Mouse (Mus musculus): ENCODE results near the gene Rabgef1. TPM values are rescaled to one million over a fixed set of nuclear protein-coding genes. Genes with fewer than 3 reads are reported as not detected.
A peak's percentile ranks its signal among the peaks of the same experiment; 100 is the strongest.

The Rabgef1 gene
- polyA plus RNA-seq, 1 experiment from 2014 or later = 25.7 TPM

DNA sequence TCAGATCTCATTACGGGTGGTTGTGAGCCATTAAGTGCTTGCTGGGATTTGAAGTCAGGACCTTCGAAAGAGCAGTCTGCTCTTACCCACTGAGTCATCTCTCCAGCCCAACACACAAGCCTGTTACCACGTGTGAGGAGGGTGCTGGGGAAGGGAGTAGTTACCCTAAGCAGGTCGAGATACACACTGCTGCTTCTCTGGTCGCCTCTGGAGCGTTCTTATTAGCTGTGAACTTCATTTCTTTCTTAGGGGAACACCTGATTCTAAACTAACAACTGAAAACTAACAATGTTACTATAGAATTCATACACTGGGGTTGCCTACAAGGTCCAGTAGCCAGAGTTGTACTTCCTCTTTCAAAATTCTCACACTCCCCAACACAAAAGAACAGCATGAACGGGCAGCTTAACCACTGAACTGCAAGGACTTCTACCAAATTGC lies 11.8 kb upstream of the Rabgef1 start:
- WGBS = 60% methylated on average over 7 of the region's 7 CpGs
- no peak for ATAC-seq (ENCODE audit: insufficient number of reproducible peaks, insufficient read depth, low FRiP score, low read depth)
- no peaks in the 10 kb centered on the region for H3K36me3 ChIP-seq (ENCODE audit: control insufficient read depth, insufficient read depth, low read length)

DNA sequence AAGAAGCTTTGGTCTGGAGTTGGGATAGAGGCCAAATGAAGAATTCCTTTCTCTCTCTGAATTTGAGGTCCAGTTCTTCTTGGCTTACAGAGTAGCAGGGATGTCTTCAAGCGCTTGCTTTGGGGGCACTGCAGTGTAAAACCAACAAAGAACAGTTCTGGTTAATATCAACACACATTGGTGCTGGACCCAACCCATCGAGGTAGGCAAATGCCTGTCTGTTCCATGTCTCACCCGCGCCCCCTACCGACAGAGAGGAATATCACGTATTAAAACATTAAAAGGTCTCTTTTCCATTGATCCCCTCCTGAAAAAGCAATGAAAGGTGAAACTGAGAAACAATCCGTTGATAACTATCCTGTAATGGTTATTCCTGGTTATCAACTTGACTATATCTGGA lies 7.9 kb upstream of the Rabgef1 start:
- Histone ChIP-seq H3K9me3 (ENCODE audit: control insufficient read depth, low read depth, low read length) (no peaks in the 10 kb centered on the region), H3K4me3 (ENCODE audit: low read depth, low read length) (no peak overlapping the region), H3K9ac (replicated peaks; ENCODE audit: low read depth, low read length) (no peak overlapping the region), H3K27me3 (ENCODE audit: control insufficient read depth, insufficient read depth, low read length) (no peaks in the 10 kb centered on the region), H3K4me1 (ENCODE audit: control insufficient read depth, insufficient read depth, low read length) (no peaks in the 10 kb centered on the region), H3K36me3 (ENCODE audit: control insufficient read depth, insufficient read depth, low read length) (no peaks in the 10 kb centered on the region), H3K4me2 (replicated peaks; ENCODE audit: low read depth, low read length) (no peak overlapping the region), H3K27ac (ENCODE audit: low read length) (no peak overlapping the region)
- no peak for ATAC-seq (ENCODE audit: insufficient number of reproducible peaks, insufficient read depth, low FRiP score, low read depth)
- 5% methylated on average over 7 of the region's 7 CpGs for WGBS

More for the DNA sequence above, 11.8 kb upstream of the Rabgef1 start:
- Histone ChIP-seq H3K9me3 (ENCODE audit: control insufficient read depth, low read depth, low read length) (no peaks in the 10 kb centered on the region), H3K27me3 (ENCODE audit: control insufficient read depth, insufficient read depth, low read length) (no peaks in the 10 kb centered on the region), H3K4me3 (ENCODE audit: low read depth, low read length) (no peak overlapping the region), H3K27ac (ENCODE audit: low read length) (no peak overlapping the region), H3K4me1 (ENCODE audit: control insufficient read depth, insufficient read depth, low read length) (no peaks in the 10 kb centered on the region), H3K9ac (replicated peaks; ENCODE audit: low read depth, low read length) (no peak overlapping the region), H3K4me2 (replicated peaks; ENCODE audit: low read depth, low read length) (no peak overlapping the region)

DNA sequence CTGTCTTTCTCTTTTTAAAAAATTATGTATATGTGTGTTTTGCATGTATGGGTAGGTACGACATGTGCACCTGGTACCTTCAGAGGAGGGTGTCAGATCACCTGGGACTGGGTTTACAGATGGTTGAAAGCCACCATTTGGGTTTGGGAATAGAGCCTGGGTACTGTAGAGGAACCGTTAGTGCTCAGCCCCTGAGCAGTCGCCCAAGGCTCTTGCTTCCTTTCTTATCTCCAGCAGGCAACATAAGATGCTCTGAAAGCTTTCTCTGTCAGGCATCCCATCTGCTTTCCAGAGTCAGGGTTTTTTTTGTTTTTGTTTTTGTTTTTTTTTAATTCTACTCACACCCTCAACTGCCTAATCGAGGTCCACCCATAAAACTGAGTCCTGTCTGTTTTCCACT lies 6.4 kb upstream of the Rabgef1 start:
- H3K9ac ChIP-seq (replicated peaks; ENCODE audit: low read depth, low read length) = no peak overlapping the region
- H3K4me3 ChIP-seq (ENCODE audit: low read depth, low read length) = no peak overlapping the region
- H3K27ac ChIP-seq (ENCODE audit: low read length) = no peak overlapping the region
- no peak for ATAC-seq (ENCODE audit: insufficient number of reproducible peaks, insufficient read depth, low FRiP score, low read depth)
- no peaks in the 10 kb centered on the region for H3K27me3 ChIP-seq (ENCODE audit: control insufficient read depth, insufficient read depth, low read length)
- no peaks in the 10 kb centered on the region for H3K4me1 ChIP-seq (ENCODE audit: control insufficient read depth, insufficient read depth, low read length)
- H3K36me3 ChIP-seq (ENCODE audit: control insufficient read depth, insufficient read depth, low read length) = no peaks in the 10 kb centered on the region
- no peak overlapping the region for H3K4me2 ChIP-seq (replicated peaks; ENCODE audit: low read depth, low read length)
- 70% methylated on average over 4 of the region's 4 CpGs for WGBS
- H3K9me3 ChIP-seq (ENCODE audit: control insufficient read depth, low read depth, low read length) = no peaks in the 10 kb centered on the region

DNA sequence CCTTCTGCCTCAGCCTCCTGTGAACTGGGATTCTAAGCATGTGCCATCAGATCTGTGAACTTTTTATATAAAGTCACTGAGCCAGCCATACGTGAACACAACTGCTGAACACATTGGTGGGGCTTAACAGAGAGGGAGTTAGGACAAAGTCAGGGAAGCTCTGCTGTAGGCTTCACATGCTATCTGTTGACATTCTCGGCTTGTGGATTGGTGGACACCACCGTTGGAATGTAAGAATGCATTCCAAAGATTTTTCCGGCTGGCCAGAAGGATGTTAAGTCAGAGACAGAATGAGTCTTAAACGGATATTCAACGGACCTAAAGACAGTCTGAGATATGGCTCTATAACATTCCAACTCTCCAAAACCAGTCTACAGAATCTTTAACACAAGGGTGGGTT lies 2.5 kb upstream of the Rabgef1 start:
- ATAC-seq (ENCODE audit: insufficient number of reproducible peaks, insufficient read depth, low FRiP score, low read depth) = no peak
- WGBS = 40% methylated on average over 6 of the region's 6 CpGs
- no peaks in the 10 kb centered on the region for H3K27me3 ChIP-seq (ENCODE audit: control insufficient read depth, insufficient read depth, low read length)
- H3K9ac ChIP-seq (replicated peaks; ENCODE audit: low read depth, low read length) = no peak overlapping the region
- H3K36me3 ChIP-seq (ENCODE audit: control insufficient read depth, insufficient read depth, low read length) = no peaks in the 10 kb centered on the region
- H3K4me2 ChIP-seq (replicated peaks; ENCODE audit: low read depth, low read length) = no peak overlapping the region
- no peaks in the 10 kb centered on the region for H3K9me3 ChIP-seq (ENCODE audit: control insufficient read depth, low read depth, low read length)
- H3K4me1 ChIP-seq (ENCODE audit: control insufficient read depth, insufficient read depth, low read length) = peaks cover 12% of the 10 kb centered on the region; the same call in 1 of the 2 replicates
- no peak overlapping the region for H3K4me3 ChIP-seq (ENCODE audit: low read depth, low read length)
- H3K27ac ChIP-seq (ENCODE audit: low read length) = no peak overlapping the region

DNA sequence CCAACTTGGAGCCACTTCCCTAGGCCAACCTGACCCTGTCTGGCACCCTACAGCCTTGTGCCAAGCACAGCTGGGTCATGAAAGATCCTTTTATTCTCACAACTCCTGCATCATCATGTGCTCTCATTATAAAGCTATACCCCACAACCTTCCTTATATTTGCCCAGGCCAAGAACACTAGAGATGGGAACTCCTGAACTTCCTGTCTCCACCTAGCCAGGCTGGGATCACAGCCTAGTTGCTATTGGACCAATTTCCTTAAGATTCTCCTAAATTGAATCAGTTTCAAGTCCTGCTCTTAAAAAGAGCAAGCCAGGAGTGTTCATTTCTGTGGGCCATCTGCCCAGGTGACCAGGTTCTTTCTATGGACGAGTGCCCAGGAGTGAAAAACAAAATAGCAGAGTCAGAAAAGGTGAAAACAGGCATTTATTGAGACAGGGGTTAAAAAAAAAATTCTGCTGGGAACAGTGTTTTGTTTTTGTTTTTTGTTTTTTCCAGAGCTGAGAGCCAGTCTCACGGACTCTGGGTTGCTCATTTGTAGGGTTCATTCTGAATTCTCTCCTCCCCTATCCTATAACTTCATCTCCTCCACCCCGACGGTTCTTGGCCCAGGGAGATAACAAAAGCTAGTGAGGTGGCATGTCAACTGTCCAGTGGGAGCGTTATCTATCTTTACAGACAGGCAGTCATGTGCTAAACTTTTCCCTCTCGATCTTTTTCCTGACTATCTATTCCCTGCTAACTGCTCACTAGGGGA lies 754 bp upstream of the Rabgef1 start:
- Histone ChIP-seq H3K4me1 (ENCODE audit: control insufficient read depth, insufficient read depth, low read length) (peaks cover 12% of the 10 kb centered on the region; the same call in 1 of the 2 replicates), H3K4me3 (ENCODE audit: low read depth, low read length) (peak overlapping the region; percentile 96), H3K36me3 (ENCODE audit: control insufficient read depth, insufficient read depth, low read length) (no peaks in the 10 kb centered on the region), H3K9me3 (ENCODE audit: control insufficient read depth, low read depth, low read length) (no peaks in the 10 kb centered on the region), H3K27me3 (ENCODE audit: control insufficient read depth, insufficient read depth, low read length) (no peaks in the 10 kb centered on the region), H3K9ac (replicated peaks; ENCODE audit: low read depth, low read length) (peak overlapping the region; percentile 82), H3K4me2 (replicated peaks; ENCODE audit: low read depth, low read length) (peak overlapping the region; percentile 80), H3K27ac (ENCODE audit: low read length) (peak overlapping the region; percentile 79)
- WGBS = 14% methylated on average over 6 of the region's 6 CpGs
- peak; percentile 34; the same call in 1 of the 2 replicates for ATAC-seq (ENCODE audit: insufficient number of reproducible peaks, insufficient read depth, low FRiP score, low read depth)

DNA sequence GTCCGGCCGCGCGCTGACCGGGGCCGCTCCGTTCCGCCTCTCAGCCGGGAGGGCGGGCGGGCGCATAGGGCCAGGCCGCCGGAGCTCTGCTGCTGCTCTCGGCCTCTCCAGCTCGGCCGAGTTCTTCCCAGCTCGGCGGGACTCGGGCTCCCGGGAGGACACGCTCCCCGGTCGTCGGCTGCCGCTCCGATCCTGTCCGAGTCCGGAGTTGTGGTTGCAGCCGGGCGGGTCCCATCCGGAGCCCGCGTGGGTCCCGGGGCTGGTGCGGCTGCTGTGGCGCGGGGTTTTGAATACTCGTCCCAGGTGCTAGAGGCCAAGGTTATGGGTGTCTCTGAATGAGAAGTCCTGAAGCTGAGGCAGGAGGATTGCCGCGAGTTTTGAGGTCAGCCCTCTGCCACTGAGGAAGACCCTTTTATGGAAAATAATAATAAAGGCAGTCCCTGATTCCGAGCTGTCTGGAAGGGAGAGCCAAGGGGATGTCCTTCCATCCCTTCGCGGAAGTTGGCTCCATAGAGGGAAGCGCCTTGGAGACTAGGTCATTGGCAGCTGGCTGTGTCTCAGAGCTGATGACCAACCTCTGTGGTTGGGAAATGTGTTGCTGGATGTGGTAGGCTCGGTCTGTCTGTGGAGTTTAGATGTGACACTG lies 481 bp downstream of the Rabgef1 start:
- ATAC-seq (ENCODE audit: insufficient number of reproducible peaks, insufficient read depth, low FRiP score, low read depth) = peak; percentile 19
- Histone ChIP-seq H3K4me2 (replicated peaks; ENCODE audit: low read depth, low read length) (peak overlapping the region; percentile 63), H3K4me1 (ENCODE audit: control insufficient read depth, insufficient read depth, low read length) (peaks cover 12% of the 10 kb centered on the region; the same call in 1 of the 2 replicates), H3K27ac (ENCODE audit: low read length) (peak overlapping the region; percentile 79), H3K36me3 (ENCODE audit: control insufficient read depth, insufficient read depth, low read length) (no peaks in the 10 kb centered on the region), H3K27me3 (ENCODE audit: control insufficient read depth, insufficient read depth, low read length) (no peaks in the 10 kb centered on the region), H3K4me3 (ENCODE audit: low read depth, low read length) (peak overlapping the region; percentile 96), H3K9me3 (ENCODE audit: control insufficient read depth, low read depth, low read length) (no peaks in the 10 kb centered on the region), H3K9ac (replicated peaks; ENCODE audit: low read depth, low read length) (peak overlapping the region; percentile 82)
- WGBS = 1% methylated on average over 35 of the region's 46 CpGs

DNA sequence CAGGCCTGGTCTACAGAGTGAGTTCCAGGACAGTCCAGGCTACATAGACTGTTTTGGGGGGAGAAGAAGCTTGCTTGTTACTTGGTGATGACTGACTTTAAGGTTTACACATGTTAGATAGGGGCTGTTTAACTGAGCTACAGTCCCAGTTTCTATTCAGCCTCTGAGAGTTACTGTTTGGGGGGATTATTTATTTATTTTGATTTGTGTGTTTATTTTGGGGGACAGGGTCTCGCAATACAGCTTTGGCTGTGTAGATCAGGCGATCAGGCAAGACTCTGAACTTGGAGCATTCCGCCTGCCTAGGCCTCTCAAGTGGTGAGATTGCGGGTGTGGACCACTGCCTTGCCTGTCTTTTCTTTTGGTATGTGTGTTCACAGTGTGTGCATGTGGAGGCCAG lies 1.4 kb downstream of the Rabgef1 start:
- Histone ChIP-seq H3K9me3 (ENCODE audit: control insufficient read depth, low read depth, low read length) (no peaks in the 10 kb centered on the region), H3K27me3 (ENCODE audit: control insufficient read depth, insufficient read depth, low read length) (no peaks in the 10 kb centered on the region), H3K4me3 (ENCODE audit: low read depth, low read length) (peak overlapping the region; percentile 96; the same call in 1 of the 2 replicates), H3K9ac (replicated peaks; ENCODE audit: low read depth, low read length) (no peak overlapping the region), H3K27ac (ENCODE audit: low read length) (no peak overlapping the region), H3K4me2 (replicated peaks; ENCODE audit: low read depth, low read length) (peak overlapping the region; percentile 63), H3K4me1 (ENCODE audit: control insufficient read depth, insufficient read depth, low read length) (peaks cover 16% of the 10 kb centered on the region; the same call in 1 of the 2 replicates), H3K36me3 (ENCODE audit: control insufficient read depth, insufficient read depth, low read length) (no peaks in the 10 kb centered on the region)
- ATAC-seq (ENCODE audit: insufficient number of reproducible peaks, insufficient read depth, low FRiP score, low read depth) = no peak
- 79% methylated on average over 4 of the region's 4 CpGs for WGBS

DNA sequence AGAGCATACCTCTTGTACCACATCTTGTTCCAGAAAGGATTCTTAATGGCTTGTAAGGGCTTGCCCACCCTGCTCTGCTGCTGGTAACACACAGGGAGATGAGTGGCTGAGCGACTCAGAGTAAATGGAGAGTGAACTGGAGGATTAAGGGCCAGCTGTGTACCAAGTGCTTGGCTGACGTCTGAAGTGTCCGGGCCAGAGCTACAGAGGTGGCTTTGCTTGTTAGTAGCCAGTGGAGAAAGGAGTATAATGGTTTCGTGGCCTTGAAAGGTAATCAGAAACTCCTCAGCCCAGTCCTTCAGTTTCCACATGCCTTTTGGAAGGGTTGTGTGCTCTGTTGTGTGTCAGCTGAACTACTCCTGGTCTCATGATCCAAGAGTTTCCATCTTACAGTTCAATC lies 6.3 kb downstream of the Rabgef1 start:
- Histone ChIP-seq H3K36me3 (ENCODE audit: control insufficient read depth, insufficient read depth, low read length) (no peaks in the 10 kb centered on the region), H3K27ac (ENCODE audit: low read length) (no peak overlapping the region), H3K4me3 (ENCODE audit: low read depth, low read length) (no peak overlapping the region), H3K27me3 (ENCODE audit: control insufficient read depth, insufficient read depth, low read length) (no peaks in the 10 kb centered on the region), H3K9me3 (ENCODE audit: control insufficient read depth, low read depth, low read length) (no peaks in the 10 kb centered on the region), H3K9ac (replicated peaks; ENCODE audit: low read depth, low read length) (no peak overlapping the region), H3K4me2 (replicated peaks; ENCODE audit: low read depth, low read length) (no peak overlapping the region), H3K4me1 (ENCODE audit: control insufficient read depth, insufficient read depth, low read length) (peaks cover 18% of the 10 kb centered on the region)
- no peak for ATAC-seq (ENCODE audit: insufficient number of reproducible peaks, insufficient read depth, low FRiP score, low read depth)
- 48% methylated on average over 4 of the region's 4 CpGs for WGBS

All from stomach, embryonic 14.5 days (tissue).